Mouse (Mus musculus): ENCODE measurements around the gene Myo1d. TPM values are rescaled to one million over a fixed set of nuclear protein-coding genes. Genes with fewer than 3 reads are reported as not detected.

Gene Myo1d
- total RNA-seq, 4 experiments from 2014 or later, result 8.2 to 11.1 (median 10.2) TPM

DNA sequence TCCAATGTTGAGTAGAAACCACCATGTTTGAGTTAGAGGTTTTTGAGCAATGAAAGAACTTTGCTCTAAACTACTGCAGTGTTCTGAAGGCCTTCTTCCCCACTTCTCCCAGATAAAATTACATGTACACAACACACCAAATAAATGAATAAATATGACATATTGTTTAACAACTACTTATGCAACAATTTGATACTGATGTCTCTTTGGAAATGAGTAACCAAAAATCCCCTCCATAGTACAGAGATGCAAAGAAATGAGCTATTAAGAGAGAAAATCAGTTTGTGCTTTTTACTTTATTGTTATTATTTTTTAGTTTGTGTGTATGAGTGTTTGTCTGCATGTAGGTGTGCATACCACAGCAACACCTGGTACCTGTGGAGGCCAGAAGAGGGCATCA, 273.3 kb downstream of the Myo1d start:
- DNase-seq (ENCODE audit: low spot score in 2 of 2), result no peak

DNA sequence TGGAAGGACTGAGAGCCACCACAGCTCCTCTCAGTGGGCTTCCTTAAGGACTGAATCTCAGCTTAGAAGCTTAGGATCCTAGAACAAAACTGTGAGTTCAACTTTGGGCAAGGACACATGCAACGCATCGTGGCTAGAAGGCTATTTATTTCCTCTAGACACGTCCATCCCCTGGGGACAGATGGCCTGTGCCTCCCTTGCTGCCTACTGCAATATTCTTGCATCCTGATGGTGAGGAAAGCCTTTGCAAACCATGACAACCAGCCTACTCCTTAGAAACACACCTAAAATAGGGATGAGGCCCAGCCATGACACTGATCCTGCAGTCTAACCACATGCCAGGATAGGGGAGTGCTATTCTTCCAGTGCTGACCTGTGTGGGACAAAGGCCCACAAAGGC, 274.2 kb downstream of the Myo1d start:
- no peak for DNase-seq (ENCODE audit: low spot score in 2 of 2)

DNA sequence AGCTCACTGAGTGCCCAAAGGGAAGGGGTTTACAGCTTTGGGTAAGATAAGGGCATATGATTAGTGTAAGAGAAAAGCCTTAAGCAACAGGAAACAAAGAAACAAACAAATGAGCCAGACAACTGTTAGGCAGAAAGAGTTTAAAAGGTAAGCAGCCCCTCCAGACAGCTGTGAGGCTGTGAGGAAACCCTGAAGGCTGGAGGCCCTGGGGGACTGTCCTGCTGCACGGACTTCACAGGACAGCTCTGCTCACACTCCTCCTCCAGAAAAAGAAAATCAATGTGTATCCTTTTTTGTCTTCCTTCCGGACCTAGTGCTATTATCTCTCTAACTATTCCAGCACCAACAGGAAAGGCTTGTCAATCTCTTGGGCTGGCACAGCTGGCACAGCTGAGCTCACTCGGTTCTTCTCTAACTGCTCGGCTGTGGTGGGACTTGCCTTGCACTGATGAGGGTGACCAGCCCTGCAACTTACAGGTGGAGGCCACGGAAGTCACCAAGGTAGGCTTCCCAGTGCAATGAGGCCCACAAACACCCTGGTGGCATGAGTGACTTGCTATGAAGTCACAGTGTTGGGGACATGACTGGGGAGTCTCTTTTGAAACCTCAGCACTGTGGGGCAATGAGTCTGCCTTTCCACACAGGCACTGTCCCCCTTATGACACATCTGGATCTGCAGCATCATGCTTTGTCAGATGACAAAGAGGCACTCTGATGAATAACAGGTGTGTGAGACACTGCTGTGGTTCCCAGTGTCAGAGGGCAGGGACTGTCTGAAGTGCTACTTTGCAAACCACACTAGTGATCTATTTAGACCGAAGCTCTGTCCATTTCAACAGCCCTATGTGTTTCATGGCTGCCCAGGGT, 275.1 kb downstream of the Myo1d start:
- DNase-seq (ENCODE audit: low spot score in 2 of 2), result no peak

DNA sequence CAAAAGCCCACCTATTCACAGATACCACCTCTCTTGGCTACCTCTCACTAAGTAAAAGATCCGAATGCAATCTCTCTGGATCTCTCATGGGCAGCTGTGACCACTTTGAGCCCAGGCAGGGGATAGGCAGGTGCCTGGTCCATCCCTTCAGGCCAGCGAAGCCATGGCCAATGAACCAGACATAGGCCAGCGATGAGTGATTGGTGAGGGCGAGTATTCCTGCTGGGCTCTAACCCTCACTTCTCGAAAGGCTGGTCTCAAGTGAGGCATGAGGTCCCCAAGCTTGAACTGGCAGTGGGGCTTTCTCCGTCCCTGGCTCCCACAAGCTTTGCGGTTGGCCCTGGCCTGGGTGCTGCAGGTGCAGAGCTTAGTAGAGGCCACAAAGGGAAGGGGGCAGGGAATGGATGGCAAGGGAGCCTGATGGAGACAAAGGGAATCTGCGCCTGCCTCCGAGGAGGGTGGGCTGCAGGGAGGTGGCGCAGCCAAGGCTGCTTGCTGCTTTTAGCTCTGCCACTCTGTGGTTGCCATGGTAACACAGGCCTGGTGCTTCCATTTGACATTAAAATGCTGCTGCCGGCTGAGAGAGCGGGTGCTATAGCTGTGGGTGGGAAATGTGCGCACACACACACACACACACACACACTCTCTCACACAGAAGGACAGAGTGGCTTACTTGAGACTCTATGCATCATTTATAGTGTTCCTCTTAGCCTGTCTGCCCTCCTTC, 275.9 kb downstream of the Myo1d start:
- peak; percentile 95 to 96 for DNase-seq (ENCODE audit: low spot score in 2 of 2)

DNA sequence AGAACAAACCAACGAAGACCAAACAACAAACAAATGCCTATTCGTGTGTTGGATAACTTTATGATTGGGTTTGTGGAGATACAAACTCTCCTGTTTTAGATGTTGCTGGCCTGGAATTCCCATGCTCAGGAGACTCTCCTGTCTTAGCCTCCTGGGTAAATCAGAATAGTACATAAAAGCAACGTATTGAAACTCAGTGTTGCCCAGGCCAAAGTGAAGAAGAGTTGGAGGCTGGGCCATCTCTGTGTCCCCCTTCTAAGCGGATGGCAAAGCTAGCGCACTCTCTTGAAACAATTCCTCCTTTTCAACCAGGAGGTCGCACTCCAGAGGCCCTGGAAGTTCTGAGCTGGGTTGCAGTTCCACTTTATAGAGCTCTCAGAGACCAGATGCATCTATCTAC, 276.5 kb downstream of the Myo1d start:
- no peak for DNase-seq (ENCODE audit: low spot score in 2 of 2)

DNA sequence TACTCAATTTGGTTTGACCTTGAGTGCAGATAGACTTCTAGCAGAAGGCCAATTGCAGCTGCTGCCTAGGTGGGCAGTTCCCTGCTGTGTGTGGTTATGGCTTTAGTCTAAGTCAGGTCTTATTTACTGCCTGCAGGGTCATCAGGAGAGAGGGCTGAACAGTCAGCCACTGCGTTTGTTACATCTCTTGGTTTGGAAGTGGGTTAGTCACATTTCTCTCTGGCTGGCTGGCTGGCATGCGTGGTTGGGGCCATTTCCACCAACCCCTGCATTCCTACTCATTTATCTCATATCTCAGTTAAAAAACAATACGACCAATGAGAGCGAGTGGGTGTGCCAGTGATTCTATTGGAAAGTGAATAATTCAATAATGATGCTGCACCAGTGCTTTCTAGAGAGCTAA, 280.3 kb downstream of the Myo1d start:
- no peak for DNase-seq (ENCODE audit: low spot score in 2 of 2)

DNA sequence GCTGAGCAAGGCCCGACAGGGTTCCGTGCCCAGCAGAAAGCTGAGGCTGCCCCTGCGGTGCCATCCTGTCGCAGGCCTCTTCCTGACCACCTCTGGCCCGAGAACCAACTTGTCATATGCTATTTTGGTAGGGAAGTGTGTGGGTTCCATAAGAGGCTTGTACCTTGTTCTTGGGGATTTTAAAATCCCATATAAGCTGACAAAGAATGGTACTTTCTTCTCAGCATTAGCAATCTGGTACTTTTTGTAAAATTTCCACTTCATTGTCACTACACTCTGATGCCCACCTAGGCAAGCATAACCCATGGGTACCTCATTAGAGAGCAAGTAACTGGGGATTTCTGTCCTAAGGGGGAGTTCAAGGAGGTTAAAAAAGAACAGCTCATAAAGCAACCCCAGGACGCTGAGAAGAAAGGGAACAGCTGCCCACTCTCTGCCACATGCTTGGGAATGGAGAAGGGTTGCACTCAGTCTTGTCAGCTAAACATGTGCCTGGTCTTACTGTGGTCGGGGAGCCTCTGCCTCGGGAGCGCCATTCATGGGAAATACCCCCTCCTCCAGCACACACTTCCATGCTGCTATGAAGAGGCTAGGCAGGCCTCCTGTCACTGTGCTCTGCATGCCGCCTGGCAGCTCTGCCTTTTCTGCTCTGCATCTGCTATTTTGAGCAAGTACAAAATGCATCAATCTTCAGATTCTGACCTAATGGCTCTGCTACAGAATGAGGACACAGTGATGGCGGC, 281.3 kb downstream of the Myo1d start:
- no peak for DNase-seq (ENCODE audit: low spot score in 2 of 2)

DNA sequence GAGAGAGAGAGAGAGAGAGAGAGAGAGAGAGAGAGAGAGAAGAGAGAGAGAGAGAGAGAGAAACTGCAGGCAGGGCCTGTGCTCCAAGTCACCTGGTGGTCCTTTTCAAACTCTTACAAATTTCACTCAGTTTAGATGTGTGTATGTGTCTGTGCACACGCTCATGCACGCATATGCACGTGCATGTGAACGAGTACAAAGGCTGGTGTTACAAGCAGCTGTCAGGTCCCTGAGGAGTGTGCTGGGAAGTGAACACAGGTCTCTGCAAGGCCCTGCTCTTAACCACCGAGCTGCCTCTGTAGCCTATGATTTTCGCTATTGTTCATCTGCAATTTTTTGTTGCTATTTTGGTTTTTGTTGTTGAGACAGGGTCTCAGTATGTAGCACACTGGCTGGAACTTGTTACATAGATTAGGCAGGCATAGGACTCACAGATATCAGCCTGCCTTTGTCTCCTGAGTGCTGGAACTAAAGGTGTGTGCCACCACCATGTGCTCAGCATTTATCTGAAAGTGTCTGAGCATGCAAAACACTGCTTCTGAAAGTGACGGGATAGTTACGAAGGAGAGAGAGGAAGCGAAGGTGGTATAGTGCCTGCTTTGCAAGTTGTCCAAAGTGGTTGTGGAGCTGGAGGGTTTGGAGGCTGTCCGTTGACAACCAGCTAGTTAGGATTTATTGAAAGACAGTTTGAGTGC, 282.5 kb downstream of the Myo1d start:
- DNase-seq (ENCODE audit: low spot score in 2 of 2), result no peak

DNA sequence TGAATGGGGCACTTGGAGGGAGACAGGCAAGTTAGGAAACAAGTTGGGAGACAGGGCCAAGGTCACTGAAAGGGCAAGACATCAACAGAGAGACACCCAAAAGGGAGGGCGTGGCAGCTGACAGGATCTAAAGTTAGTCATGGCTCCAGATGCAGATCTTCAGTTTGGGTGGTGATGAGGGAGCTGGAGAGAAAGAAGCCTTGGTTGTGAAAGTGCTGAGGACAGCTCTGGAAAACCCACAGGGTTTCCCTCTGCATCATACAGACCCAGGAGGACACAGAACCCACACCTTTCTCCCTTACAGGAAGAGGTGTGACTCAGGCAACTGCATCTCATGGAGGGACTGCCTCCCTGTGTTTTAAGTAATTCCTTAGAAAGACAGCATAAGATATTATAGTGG, 283.2 kb downstream of the Myo1d start:
- DNase-seq (ENCODE audit: low spot score in 2 of 2), result no peak

DNA sequence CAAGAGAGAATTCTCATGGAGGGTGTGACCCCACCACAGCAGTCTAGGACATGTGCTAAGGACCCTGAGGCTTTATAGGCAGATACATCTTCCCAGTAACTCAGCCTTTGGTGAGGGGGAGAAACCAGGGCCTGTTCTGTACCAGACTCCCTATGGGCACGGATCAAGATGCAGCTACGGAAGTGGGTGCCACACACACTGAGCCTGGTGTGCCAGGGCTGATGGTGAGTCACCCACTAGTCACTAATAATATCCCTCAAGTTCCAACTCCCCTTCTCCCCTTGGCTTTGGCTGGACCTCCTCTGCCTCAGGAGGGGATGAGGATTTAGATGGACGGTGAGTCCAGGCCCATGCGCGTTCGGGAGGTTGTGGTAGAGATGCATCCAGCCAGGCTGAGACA, 283.9 kb downstream of the Myo1d start:
- no peak for DNase-seq (ENCODE audit: low spot score in 2 of 2)

DNA sequence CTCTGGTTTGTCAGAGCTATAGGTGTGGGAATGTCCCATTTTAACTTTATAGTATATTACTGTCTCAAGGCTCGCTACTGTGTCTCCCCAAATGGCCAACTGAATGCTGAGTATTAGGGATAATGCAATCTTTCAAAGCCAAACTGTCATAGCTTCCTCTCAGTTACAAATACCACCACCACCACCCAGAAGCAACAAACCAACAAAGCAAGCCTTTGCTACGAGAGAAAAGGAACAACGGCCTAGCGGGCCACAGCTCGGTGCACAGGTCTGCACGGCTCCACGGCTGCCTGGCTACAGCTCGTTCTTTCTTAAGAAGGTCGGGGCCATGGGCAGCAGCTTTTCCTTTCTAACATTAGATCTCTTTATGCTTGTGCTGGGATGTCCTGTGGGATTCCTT, 285.0 kb downstream of the Myo1d start:
- DNase-seq (ENCODE audit: low spot score in 2 of 2), result no peak

DNA sequence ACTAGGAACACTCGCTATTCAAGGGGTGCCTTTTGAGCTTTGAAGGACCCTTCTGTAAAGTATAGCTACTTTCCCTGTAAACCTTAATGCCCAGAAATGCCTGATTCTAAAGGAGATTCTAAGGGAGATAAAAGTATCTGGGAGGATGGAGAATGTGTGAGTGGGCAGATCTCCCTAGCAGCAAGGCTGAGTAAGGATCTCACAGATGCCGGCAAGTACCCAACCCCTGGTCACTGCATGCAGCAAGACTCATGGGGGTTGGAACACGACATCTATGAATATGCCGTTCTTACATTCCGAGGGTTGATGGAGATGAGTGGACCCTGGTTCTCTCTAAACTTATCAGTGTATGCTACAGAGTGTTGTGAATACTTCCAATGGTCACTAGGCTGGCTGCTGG, 286.6 kb downstream of the Myo1d start:
- no peak for DNase-seq (ENCODE audit: low spot score in 2 of 2)

DNA sequence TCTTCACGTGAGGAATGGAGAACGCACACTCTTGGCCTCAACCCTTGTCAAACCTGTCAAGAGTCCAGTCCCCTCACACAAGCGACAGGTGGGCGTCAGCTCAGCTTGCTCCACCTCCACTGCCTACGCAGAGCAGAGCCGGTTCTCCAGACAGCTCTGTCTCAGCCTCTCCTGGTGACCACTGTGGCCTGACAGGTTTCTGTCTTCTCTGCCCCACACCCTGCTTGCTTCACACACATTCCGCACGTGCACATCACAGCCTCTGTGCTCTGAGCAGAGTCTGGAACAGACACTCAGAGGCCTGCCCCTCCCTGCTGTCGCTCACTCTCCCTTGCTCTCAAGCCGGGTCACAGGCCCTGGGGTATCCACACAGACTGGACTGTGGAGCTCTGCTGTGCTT, 289.0 kb downstream of the Myo1d start:
- DNase-seq (ENCODE audit: low spot score in 2 of 2), result no peak

DNA sequence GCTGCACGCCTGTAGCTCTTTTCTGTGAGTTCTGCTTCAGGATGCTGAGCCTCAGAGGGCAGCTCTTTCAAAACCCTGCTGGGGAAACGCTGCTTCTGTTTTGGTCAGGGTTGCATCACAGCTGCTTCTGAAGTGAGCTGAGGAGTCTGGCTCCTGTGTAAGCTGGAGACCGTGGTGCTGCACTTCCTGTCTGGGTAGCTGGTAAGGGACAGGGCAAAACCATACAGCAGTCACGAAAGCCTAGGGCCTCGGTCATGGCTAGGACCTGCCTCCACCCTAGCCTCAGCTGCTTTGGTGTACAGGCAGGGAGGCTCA, 290.0 kb downstream of the Myo1d start:
- DNase-seq (ENCODE audit: low spot score in 2 of 2), result no peak

DNA sequence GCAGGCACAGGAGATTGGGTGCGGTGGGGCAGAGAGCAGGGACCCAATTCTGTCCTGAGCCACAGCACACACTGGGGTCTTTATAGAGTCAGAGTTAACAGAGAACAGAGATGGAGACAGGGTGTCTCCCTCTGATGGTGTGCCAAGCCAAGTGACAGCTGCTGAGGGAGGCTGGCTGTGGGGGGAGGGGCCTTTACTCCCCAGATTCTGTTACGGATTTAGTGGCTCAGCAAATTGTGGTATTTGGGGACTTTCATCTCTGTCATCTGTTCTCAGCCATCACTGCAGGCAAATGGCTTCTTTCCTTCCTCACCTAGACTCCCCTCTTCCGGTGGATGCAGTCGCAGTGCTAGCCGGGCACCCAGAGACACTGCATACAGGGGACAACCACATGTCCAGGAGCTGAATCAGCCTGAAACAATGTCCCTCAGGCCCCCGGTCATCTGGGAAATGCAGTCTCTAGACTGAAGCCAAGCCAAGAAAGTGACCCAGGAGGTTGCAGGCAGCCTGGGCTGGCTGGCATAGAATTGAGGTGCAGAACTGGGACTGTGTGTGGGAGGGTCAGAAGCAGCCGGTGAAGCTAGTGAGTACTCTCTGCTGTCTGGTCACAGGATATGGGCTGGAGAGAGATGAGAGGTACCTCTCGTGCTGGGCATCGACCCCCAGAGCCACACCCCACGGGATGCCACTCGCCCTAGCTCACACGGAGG, 290.5 kb downstream of the Myo1d start:
- peak in 1 of 2 experiments; percentile 80 for DNase-seq (ENCODE audit: low spot score in 2 of 2)

DNA sequence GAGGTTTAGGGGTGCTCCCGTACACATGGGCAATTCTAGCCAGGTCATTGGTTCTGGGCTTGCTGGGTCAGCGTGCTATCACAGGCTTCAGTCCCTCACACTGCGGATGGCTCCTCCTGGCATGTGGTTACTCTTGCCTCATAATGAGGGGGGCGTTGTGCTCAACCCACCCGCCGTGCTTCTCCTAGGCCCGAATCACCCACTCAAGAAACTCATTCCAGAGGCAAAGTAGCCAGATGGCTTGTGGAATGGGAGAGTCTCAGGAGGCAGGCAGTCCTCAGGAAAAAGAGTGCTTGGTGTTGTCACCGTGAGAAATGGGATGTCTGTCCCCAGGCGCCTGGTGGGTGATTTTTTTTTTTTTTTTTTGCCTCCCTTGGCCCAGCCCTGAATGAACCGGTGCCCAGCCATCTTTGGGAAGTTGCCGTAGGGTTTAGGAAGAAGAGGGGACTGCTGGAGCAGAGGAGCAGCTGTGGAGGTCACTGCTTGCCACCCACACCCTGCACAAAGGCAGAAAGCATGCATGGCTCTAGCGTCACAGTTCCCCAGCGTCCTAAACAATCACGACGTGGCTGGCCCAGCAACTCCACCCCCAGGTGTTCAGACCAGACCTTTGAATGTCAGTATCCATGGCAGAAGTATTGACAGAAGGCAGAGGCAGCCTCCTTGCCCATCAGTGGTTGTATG, 291.8 kb downstream of the Myo1d start:
- no peak for DNase-seq (ENCODE audit: low spot score in 2 of 2)

DNA sequence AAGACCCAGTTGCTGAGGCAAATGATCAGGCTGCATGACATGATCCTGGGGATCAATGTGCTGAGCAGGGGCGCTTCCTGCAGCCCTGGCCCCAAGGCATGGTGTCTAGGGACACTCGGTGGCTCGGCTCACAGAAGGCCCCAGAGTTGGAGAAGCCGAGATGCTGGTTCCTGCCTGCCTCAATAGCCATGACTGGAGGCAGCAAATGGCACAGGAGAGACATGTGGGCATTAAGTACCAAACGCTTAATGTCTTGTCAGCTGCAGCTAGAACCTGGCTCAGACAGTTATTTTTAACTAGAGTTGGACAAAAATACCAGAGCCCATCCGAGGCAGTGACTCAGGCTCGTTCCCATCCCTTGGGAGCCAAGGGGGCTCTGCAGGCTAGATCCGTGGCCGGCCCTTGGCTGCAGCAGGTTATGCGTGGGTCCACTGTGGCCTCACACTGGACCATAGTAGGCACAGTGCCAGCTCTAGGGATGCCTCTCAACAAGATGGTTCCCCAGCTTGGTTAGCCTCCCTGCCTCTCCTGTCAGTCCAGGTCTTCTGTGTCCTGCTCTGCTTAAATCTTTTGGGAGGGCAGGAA, 294.1 kb downstream of the Myo1d start:
- DNase-seq (ENCODE audit: low spot score in 2 of 2), result no peak

DNA sequence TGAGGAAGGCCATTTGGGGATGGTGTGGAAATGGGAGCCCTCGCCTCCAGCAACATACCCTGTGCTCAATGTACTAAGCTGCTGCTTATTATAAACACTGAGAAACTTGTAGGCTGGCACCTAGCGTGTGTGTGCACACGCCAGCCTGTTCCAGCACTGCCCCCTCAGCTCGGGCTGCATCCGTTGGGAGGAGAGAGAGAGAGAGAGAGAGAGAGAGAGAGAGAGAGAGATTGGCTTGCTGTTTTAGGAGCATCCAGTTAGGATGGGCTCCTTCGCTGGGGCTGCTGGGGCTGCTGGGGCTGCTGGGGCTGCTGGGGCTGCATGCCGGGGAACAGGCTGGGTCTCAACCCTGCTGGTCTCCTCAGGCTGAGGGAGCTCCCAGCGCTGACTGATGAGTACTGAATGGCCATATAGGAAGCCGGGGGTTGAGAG, 294.7 kb downstream of the Myo1d start:
- DNase-seq (ENCODE audit: low spot score in 2 of 2), result no peak

DNA sequence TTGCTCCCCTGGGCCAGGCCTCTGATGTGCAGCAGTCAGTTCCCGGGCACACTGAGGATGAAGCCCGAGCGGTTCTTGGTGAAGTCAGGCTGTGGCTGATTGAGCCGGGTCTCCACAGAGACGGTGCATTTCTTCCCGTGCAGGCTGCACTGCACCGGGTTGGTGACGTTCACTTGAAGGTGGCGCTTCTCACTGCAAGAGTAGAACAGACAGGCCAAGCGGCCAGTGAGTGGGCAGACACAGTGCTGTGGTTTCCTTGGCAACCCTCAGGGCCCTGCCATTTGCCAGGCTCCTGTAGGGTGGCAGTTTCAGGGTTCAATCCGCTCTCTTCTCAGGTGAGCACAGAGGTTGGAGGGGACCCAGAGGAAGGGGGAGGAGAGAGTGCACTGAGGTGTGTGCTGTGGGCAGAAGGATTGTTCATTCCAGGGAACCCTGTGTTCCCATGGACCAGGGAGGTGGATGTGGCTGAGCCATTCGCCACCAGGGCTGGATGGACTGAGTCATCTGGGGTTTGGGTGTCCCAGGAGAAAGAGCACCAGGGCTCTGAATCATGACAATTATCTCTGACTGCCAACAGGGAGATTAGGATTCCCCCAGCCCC, 295.5 kb downstream of the Myo1d start:
- DNase-seq (ENCODE audit: low spot score in 2 of 2), result peak; percentile 84 to 88
